Mouse (Mus musculus) heart, embryonic 16.5 days (tissue): ENCODE data around the gene Mrps27. TPM values are rescaled to one million over a fixed set of nuclear protein-coding genes. Genes with fewer than 3 reads are reported as not detected.

Source experiments
- ATAC-seq: fragments of 200-750 bp; cut with Nextera tagmentation; replicated peaks from 2 replicates; pipeline ENCODE4 v1.8.0; 2017; ENCODE audit warnings: moderate number of reproducible peaks; ENCODE audit not compliant: insufficient read depth, low FRiP score; ENCODE audit errors: extremely low read depth
- H3K27ac ChIP-seq: fragments of 300-500 bp; sonication (generic); 2 replicates; pipeline ENCODE4 v1.5.1; 2014; ENCODE audit warnings: mild to moderate bottlenecking, low read length, control low read depth, moderate library complexity
- H3K27me3 ChIP-seq: fragments of 300-500 bp; sonication (generic); 2 replicates; pipeline ENCODE4 v1.6.1; 2014; ENCODE audit warnings: low read length, mixed read lengths; ENCODE audit not compliant: control insufficient read depth, insufficient read depth
- H3K36me3 ChIP-seq: fragments of 300-500 bp; sonication (generic); 2 replicates; pipeline ENCODE4 v1.6.1; 2014; ENCODE audit not compliant: control insufficient read depth, insufficient read depth
- H3K4me1 ChIP-seq: fragments of 300-500 bp; sonication (generic); 2 replicates; pipeline ENCODE4 v1.6.1; 2014; ENCODE audit warnings: low read length, mixed read lengths; ENCODE audit not compliant: control insufficient read depth, insufficient read depth
- H3K4me2 ChIP-seq: fragments of 300-500 bp; sonication (generic); 2 replicates; pipeline ENCODE4 v1.6.1; 2014; ENCODE audit warnings: low read depth, mild to moderate bottlenecking, control low read depth, low read length
- H3K4me3 ChIP-seq: fragments of 300-500 bp; sonication (generic); 2 replicates; pipeline ENCODE4 v1.5.1; 2014; ENCODE audit warnings: mild to moderate bottlenecking, control low read depth, low read length
- H3K9ac ChIP-seq: fragments of 300-500 bp; sonication (generic); 2 replicates; pipeline ENCODE4 v1.6.1; 2014; ENCODE audit warnings: low read length, control low read depth
- H3K9me3 ChIP-seq: fragments of 300-500 bp; sonication (generic); replicated peaks from 2 replicates; pipeline ENCODE4 v1.6.1; 2016; ENCODE audit warnings: low read length; ENCODE audit not compliant: control insufficient read depth
- WGBS: fragments of 180-500 bp; shearing (Covaris S2); extraction: QIAGEN DNeasy Blood & Tissue Kit; methylation state at CpG from one replicate; pipeline ENCODE4 v1.1.7; 2014; 5-methylcytosine and 5-hydroxymethylcytosine counted together
- polyA plus RNA-seq: library from polyadenylated mRNA; unstranded; fragments of >200 nt; fragmentation: Nextera tagmentation; extraction: Ambion mirVana; gene quantifications from 2 replicates; pipeline ENCODE4 v1.2.1, GENCODE M21; 2015

Mrps27 gene
- polyA plus RNA-seq: 96.5 and 97.0 TPM in 2 replicates

- WGBS: 2% methylated on average over 39 of the region's 39 CpGs
- peaks cover 27% of the 10 kb centered on the region for H3K36me3 ChIP-seq
- H3K9me3 ChIP-seq: no peaks in the 10 kb centered on the region
- H3K4me1 ChIP-seq: peaks cover 22% of the 10 kb centered on the region
- peak within 1 kb of the TSS; percentile 84 for H3K9ac ChIP-seq
- H3K4me2 ChIP-seq: peak within 1 kb of the TSS; percentile 67
- peak; percentile 90 for ATAC-seq
- H3K27me3 ChIP-seq: no peaks in the 10 kb centered on the region
- H3K27ac ChIP-seq: peak within 1 kb of the TSS; percentile 82
- peak within 1 kb of the TSS; percentile 83 for H3K4me3 ChIP-seq
These were observed at the start of gene Mrps27, which contains the start of gene Ptcd2 for GRCm38 (mm10) chr13:99344599-99345575. Mrps27 (plus strand) TSS chr13:99344786. Ptcd2 (minus strand) TSS chr13:99344705.

GRCm38 (mm10) chr13:99299921-99300320 is 44.7 kb upstream of the Mrps27 start:
- ATAC-seq: no peak
- no peak overlapping the region for H3K4me2 ChIP-seq
- H3K4me1 ChIP-seq: peaks cover 12% of the 10 kb centered on the region
- H3K27ac ChIP-seq: no peak overlapping the region
- no peak overlapping the region for H3K9ac ChIP-seq
- H3K27me3 ChIP-seq: no peaks in the 10 kb centered on the region
- no peak overlapping the region for H3K4me3 ChIP-seq
- no peaks in the 10 kb centered on the region for H3K36me3 ChIP-seq
- 58% methylated on average over 5 of the region's 5 CpGs for WGBS
- H3K9me3 ChIP-seq: peaks cover 5% of the 10 kb centered on the region; the same call in 1 of the 2 replicates

- Histone ChIP-seq H3K4me1 (peaks cover 27% of the 10 kb centered on the region), H3K4me3 (no peak overlapping the region), H3K4me2 (no peak overlapping the region), H3K27ac (peak overlapping the region; percentile 24; the same call in 1 of the 2 replicates), H3K9me3 (no peaks in the 10 kb centered on the region), H3K27me3 (no peaks in the 10 kb centered on the region), H3K9ac (no peak overlapping the region), H3K36me3 (no peaks in the 10 kb centered on the region)
- ATAC-seq: no peak
- WGBS: 32% methylated on average over 5 of the region's 5 CpGs
These were observed 40.7 kb upstream of the Mrps27 start for GRCm38 (mm10) chr13:99303846-99304245.

- 53% methylated on average over 11 of the region's 11 CpGs for WGBS
- no peaks in the 10 kb centered on the region for H3K27me3 ChIP-seq
- H3K36me3 ChIP-seq: no peaks in the 10 kb centered on the region
- no peaks in the 10 kb centered on the region for H3K9me3 ChIP-seq
- peaks cover 27% of the 10 kb centered on the region for H3K4me1 ChIP-seq
- no peak overlapping the region for H3K9ac ChIP-seq
- H3K4me3 ChIP-seq: no peak overlapping the region
- no peak for ATAC-seq
- no peak overlapping the region for H3K4me2 ChIP-seq
- H3K27ac ChIP-seq: peak overlapping the region; percentile 24; the same call in 1 of the 2 replicates
These were observed 40.2 kb upstream of the Mrps27 start for GRCm38 (mm10) chr13:99304365-99304764.

- H3K4me2 ChIP-seq: no peak overlapping the region
- no peaks in the 10 kb centered on the region for H3K36me3 ChIP-seq
- no peak for ATAC-seq
- H3K4me3 ChIP-seq: no peak overlapping the region
- no peak overlapping the region for H3K9ac ChIP-seq
- H3K9me3 ChIP-seq: no peaks in the 10 kb centered on the region
- no peaks in the 10 kb centered on the region for H3K27me3 ChIP-seq
- WGBS: 61% methylated on average over 1 of the region's 1 CpGs
- H3K4me1 ChIP-seq: peaks cover 27% of the 10 kb centered on the region
- H3K27ac ChIP-seq: no peak overlapping the region
These were observed 39.4 kb upstream of the Mrps27 start for GRCm38 (mm10) chr13:99305186-99305585.

- H3K36me3 ChIP-seq: no peaks in the 10 kb centered on the region
- ATAC-seq: no peak
- 80% methylated on average over 8 of the region's 8 CpGs for WGBS
These were observed 38.4 kb upstream of the Mrps27 start for GRCm38 (mm10) chr13:99306164-99306563.

GRCm38 (mm10) chr13:99307930-99308359 is 36.6 kb upstream of the Mrps27 start:
- 19% methylated on average over 5 of the region's 5 CpGs for WGBS
- ATAC-seq: peak; percentile 87
- no peaks in the 10 kb centered on the region for H3K9me3 ChIP-seq
- H3K36me3 ChIP-seq: no peaks in the 10 kb centered on the region
- no peak overlapping the region for H3K4me3 ChIP-seq
- H3K9ac ChIP-seq: no peak overlapping the region
- H3K27ac ChIP-seq: peak overlapping the region; percentile 95
- peaks cover 27% of the 10 kb centered on the region for H3K4me1 ChIP-seq
- H3K27me3 ChIP-seq: no peaks in the 10 kb centered on the region
- H3K4me2 ChIP-seq: no peak overlapping the region

More at GRCm38 (mm10) chr13:99306164-99306563, 38.4 kb upstream of the Mrps27 start:
- Histone ChIP-seq H3K27ac (no peak overlapping the region), H3K9me3 (no peaks in the 10 kb centered on the region), H3K27me3 (no peaks in the 10 kb centered on the region), H3K4me1 (peaks cover 27% of the 10 kb centered on the region), H3K9ac (no peak overlapping the region), H3K4me2 (no peak overlapping the region), H3K4me3 (no peak overlapping the region)

- Histone ChIP-seq H3K27ac (peak overlapping the region; percentile 95), H3K4me1 (peaks cover 27% of the 10 kb centered on the region), H3K36me3 (no peaks in the 10 kb centered on the region), H3K9ac (no peak overlapping the region), H3K4me3 (no peak overlapping the region), H3K4me2 (no peak overlapping the region), H3K27me3 (no peaks in the 10 kb centered on the region), H3K9me3 (no peaks in the 10 kb centered on the region)
- 58% methylated on average over 8 of the region's 8 CpGs for WGBS
- no peak for ATAC-seq
These were observed 36.2 kb upstream of the Mrps27 start for GRCm38 (mm10) chr13:99308393-99308792.

GRCm38 (mm10) chr13:99314098-99314497 is 30.5 kb upstream of the Mrps27 start:
- H3K9ac ChIP-seq: no peak overlapping the region
- H3K27me3 ChIP-seq: no peaks in the 10 kb centered on the region
- no peak overlapping the region for H3K4me3 ChIP-seq
- H3K4me1 ChIP-seq: no peaks in the 10 kb centered on the region
- H3K4me2 ChIP-seq: no peak overlapping the region
- 84% methylated on average over 5 of the region's 5 CpGs for WGBS
- no peak for ATAC-seq
- H3K9me3 ChIP-seq: no peaks in the 10 kb centered on the region
- no peak overlapping the region for H3K27ac ChIP-seq
- H3K36me3 ChIP-seq: peaks cover 3% of the 10 kb centered on the region; the same call in 1 of the 2 replicates
